Mouse (Mus musculus) stomach, postnatal 0 days (tissue): ENCODE measurements around the gene Astn1.
A peak's percentile ranks its signal among the peaks of the same experiment; 100 is the strongest.

Experiments
- CTCF ChIP-seq: IDR thresholded peaks from 2 replicates; pipeline ENCODE4 v1.5.1; 2016; ENCODE audit warnings: antibody characterized with exemption, low read depth, mild to moderate bottlenecking, moderate library complexity
- EP300 ChIP-seq: optimal IDR thresholded peaks from 2 replicates; pipeline ENCODE3; 2016; ENCODE audit warnings: antibody characterized with exemption

GRCm38 (mm10) chr1:158509112-158509855 lies 147.2 kb downstream of the Astn1 start:
- TF ChIP-seq CTCF (peak; percentile 27), EP300 (no peak)
